Mouse (Mus musculus) heart, adult 2 months (tissue): ENCODE measurements around the gene Kat8.

Experiments used
- CTCF ChIP-seq: fragments of 200-600 bp; IDR thresholded peaks from 2 replicates; pipeline ENCODE4 v1.8.1; 2022; ENCODE audit warnings: antibody characterized with exemption, mild to moderate bottlenecking, moderate library complexity
- EP300 ChIP-seq: fragments of 200-500 bp; IDR thresholded peaks from 2 replicates; pipeline ENCODE4 v1.6.1; 2011; ENCODE audit warnings: low read depth, low read length, control low read depth; ENCODE audit not compliant: insufficient read depth

DNA sequence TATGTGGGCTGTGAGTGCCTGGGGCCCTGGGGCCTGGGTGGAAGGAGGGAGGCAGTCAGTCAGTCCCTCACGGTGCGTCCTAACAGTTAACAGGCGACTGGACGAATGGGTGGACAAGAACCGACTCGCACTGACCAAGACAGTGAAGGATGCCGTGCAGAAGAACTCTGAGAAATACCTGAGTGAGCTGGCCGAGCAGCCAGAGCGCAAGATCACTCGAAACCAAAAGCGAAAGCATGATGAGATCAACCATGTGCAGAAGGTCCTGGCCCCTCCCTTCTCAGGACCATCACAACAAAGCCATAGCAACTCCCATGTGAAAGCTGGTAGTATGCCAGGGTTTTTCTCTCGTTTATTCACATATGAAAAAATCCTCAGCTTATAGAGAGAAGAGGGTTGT is 3.0 kb downstream of the Kat8 start:
- no peak for TF ChIP-seq CTCF
- TF ChIP-seq EP300 = no peak
